Mouse (Mus musculus) limb, embryonic 15.5 days (tissue): ENCODE data around the gene Plcl2. TPM values are rescaled to one million over a fixed set of nuclear protein-coding genes. Genes with fewer than 3 reads are reported as not detected.

Experiments used
- ATAC-seq: fragments of 200-750 bp; cut with Nextera tagmentation; 2 replicates; pipeline ENCODE4 v1.8.0; 2017; ENCODE audit warnings: low read depth, moderate TSS enrichment; ENCODE audit not compliant: insufficient number of reproducible peaks, low FRiP score, low TSS enrichment
- H3K27ac ChIP-seq: fragments of 300-500 bp; sonication (generic); 2 replicates; pipeline ENCODE4 v1.5.1; 2015; ENCODE audit warnings: moderate library complexity, mild to moderate bottlenecking, inconsistent platforms
- H3K27me3 ChIP-seq: fragments of 300-500 bp; sonication (generic); 2 replicates; pipeline ENCODE4 v1.6.1; 2015; ENCODE audit warnings: inconsistent platforms
- H3K36me3 ChIP-seq: fragments of 300-500 bp; sonication (generic); 2 replicates; pipeline ENCODE4 v1.6.1; 2015; ENCODE audit warnings: inconsistent platforms
- H3K4me1 ChIP-seq: fragments of 300-500 bp; sonication (generic); 2 replicates; pipeline ENCODE4 v1.6.1; 2015; ENCODE audit warnings: inconsistent platforms
- H3K4me2 ChIP-seq: fragments of 300-500 bp; sonication (generic); 2 replicates; pipeline ENCODE4 v1.6.1; 2015; ENCODE audit warnings: mild to moderate bottlenecking, inconsistent platforms
- H3K4me3 ChIP-seq: fragments of 300-500 bp; sonication (generic); 2 replicates; pipeline ENCODE4 v1.5.1; 2015; ENCODE audit warnings: mild to moderate bottlenecking, inconsistent platforms
- H3K9ac ChIP-seq: fragments of 300-500 bp; sonication (generic); 2 replicates; pipeline ENCODE4 v1.6.1; 2015; ENCODE audit warnings: inconsistent platforms
- H3K9me3 ChIP-seq: fragments of 300-500 bp; sonication (generic); 2 replicates; pipeline ENCODE4 v1.6.1; 2016; ENCODE audit warnings: inconsistent platforms
- whole genome bisulfite sequencing: fragments of 180-500 bp; shearing (Covaris S2); methylation state at CpG from one replicate; pipeline ENCODE4 v1.1.7; 2015; 5-methylcytosine and 5-hydroxymethylcytosine counted together
- polyA plus RNA-seq: library from polyadenylated mRNA; unstranded; fragments of >200 nt; fragmentation: Nextera tagmentation; extraction: Ambion mirVana; gene quantifications from 2 replicates; pipeline ENCODE4 v1.2.1, GENCODE M21; 2015

The Plcl2 gene
- polyA plus RNA-seq, 1 experiment from 2014 or later, result 3.1 TPM

GRCm38 (mm10) chr17:50487058-50487618 is 22.1 kb upstream of the Plcl2 start:
- Histone ChIP-seq H3K27ac (no peak overlapping the region), H3K4me3 (no peak overlapping the region), H3K36me3 (no peaks in the 10 kb centered on the region), H3K27me3 (no peaks in the 10 kb centered on the region), H3K4me1 (no peaks in the 10 kb centered on the region), H3K4me2 (no peak overlapping the region), H3K9ac (no peak overlapping the region), H3K9me3 (no peaks in the 10 kb centered on the region)
- no peak for ATAC-seq
- WGBS, result 89% methylated on average over 1 of the region's 1 CpGs

- no peaks in the 10 kb centered on the region for H3K27me3 ChIP-seq
- H3K4me3 ChIP-seq, result no peak overlapping the region
- ATAC-seq, result no peak
- H3K4me2 ChIP-seq, result no peak overlapping the region
- H3K27ac ChIP-seq, result no peak overlapping the region
- no peaks in the 10 kb centered on the region for H3K4me1 ChIP-seq
- no peak overlapping the region for H3K9ac ChIP-seq
- 69% methylated on average over 3 of the region's 3 CpGs for WGBS
- H3K36me3 ChIP-seq, result no peaks in the 10 kb centered on the region
- no peaks in the 10 kb centered on the region for H3K9me3 ChIP-seq
These were observed 21.5 kb upstream of the Plcl2 start for GRCm38 (mm10) chr17:50487670-50488069.

GRCm38 (mm10) chr17:50488406-50488805 is 20.8 kb upstream of the Plcl2 start:
- Histone ChIP-seq H3K9ac (no peak overlapping the region), H3K36me3 (no peaks in the 10 kb centered on the region), H3K27ac (no peak overlapping the region), H3K9me3 (no peaks in the 10 kb centered on the region), H3K27me3 (no peaks in the 10 kb centered on the region), H3K4me2 (no peak overlapping the region), H3K4me3 (no peak overlapping the region), H3K4me1 (no peaks in the 10 kb centered on the region)
- no peak for ATAC-seq
- 82% methylated on average over 3 of the region's 3 CpGs for WGBS

- Histone ChIP-seq H3K27ac (no peak overlapping the region), H3K9ac (no peak overlapping the region), H3K4me2 (no peak overlapping the region), H3K4me3 (no peak overlapping the region), H3K36me3 (no peaks in the 10 kb centered on the region), H3K27me3 (no peaks in the 10 kb centered on the region), H3K9me3 (no peaks in the 10 kb centered on the region), H3K4me1 (no peaks in the 10 kb centered on the region)
- WGBS, result 91% methylated on average over 2 of the region's 2 CpGs
- ATAC-seq, result no peak
These were observed 20.3 kb upstream of the Plcl2 start for GRCm38 (mm10) chr17:50488895-50489294.

- 72% methylated on average over 11 of the region's 11 CpGs for WGBS
- H3K4me3 ChIP-seq, result no peak overlapping the region
- no peaks in the 10 kb centered on the region for H3K27me3 ChIP-seq
- no peaks in the 10 kb centered on the region; the same call in 1 of the 2 replicates for H3K4me1 ChIP-seq
- no peak overlapping the region for H3K9ac ChIP-seq
- H3K9me3 ChIP-seq, result no peaks in the 10 kb centered on the region
- no peak overlapping the region for H3K4me2 ChIP-seq
- H3K36me3 ChIP-seq, result no peaks in the 10 kb centered on the region
- ATAC-seq, result no peak
- no peak overlapping the region for H3K27ac ChIP-seq
These were observed 18.4 kb upstream of the Plcl2 start for GRCm38 (mm10) chr17:50490644-50491430.

GRCm38 (mm10) chr17:50491496-50491895 is 17.7 kb upstream of the Plcl2 start:
- Histone ChIP-seq H3K9me3 (no peaks in the 10 kb centered on the region), H3K4me1 (no peaks in the 10 kb centered on the region; the same call in 1 of the 2 replicates), H3K27ac (no peak overlapping the region), H3K4me2 (no peak overlapping the region), H3K4me3 (no peak overlapping the region), H3K9ac (no peak overlapping the region), H3K36me3 (no peaks in the 10 kb centered on the region), H3K27me3 (no peaks in the 10 kb centered on the region)
- ATAC-seq, result no peak
- 89% methylated on average over 3 of the region's 3 CpGs for WGBS

GRCm38 (mm10) chr17:50495216-50495889 is 13.8 kb upstream of the Plcl2 start:
- 41% methylated on average over 10 of the region's 10 CpGs for WGBS
- Histone ChIP-seq H3K27me3 (0 out of 2 replicates have a peak, but pooled peaks cover 4% of the 10 kb centered on the region), H3K4me2 (no peak overlapping the region), H3K9ac (no peak overlapping the region), H3K27ac (no peak overlapping the region), H3K36me3 (no peaks in the 10 kb centered on the region), H3K4me1 (no peaks in the 10 kb centered on the region; the same call in none of the 2 replicates), H3K9me3 (no peaks in the 10 kb centered on the region), H3K4me3 (no peak overlapping the region)
- ATAC-seq, result no peak

- Histone ChIP-seq H3K4me1 (no peaks in the 10 kb centered on the region; the same call in none of the 2 replicates), H3K27me3 (0 out of 2 replicates have a peak, but pooled peaks cover 4% of the 10 kb centered on the region), H3K36me3 (no peaks in the 10 kb centered on the region), H3K4me2 (no peak overlapping the region), H3K4me3 (no peak overlapping the region), H3K9me3 (no peaks in the 10 kb centered on the region), H3K9ac (no peak overlapping the region), H3K27ac (no peak overlapping the region)
- 38% methylated on average over 7 of the region's 7 CpGs for WGBS
- ATAC-seq, result no peak
These were observed 11.0 kb upstream of the Plcl2 start for GRCm38 (mm10) chr17:50498062-50498697.

- Histone ChIP-seq H3K9me3 (no peaks in the 10 kb centered on the region), H3K4me2 (no peak overlapping the region), H3K27ac (no peak overlapping the region), H3K9ac (no peak overlapping the region), H3K27me3 (peaks cover 4% of the 10 kb centered on the region; the same call in 1 of the 2 replicates), H3K36me3 (no peaks in the 10 kb centered on the region), H3K4me3 (no peak overlapping the region), H3K4me1 (no peaks in the 10 kb centered on the region; the same call in none of the 2 replicates)
- ATAC-seq, result no peak
- 59% methylated on average over 16 of the region's 16 CpGs for WGBS
These were observed 10.0 kb upstream of the Plcl2 start for GRCm38 (mm10) chr17:50499091-50499790.

GRCm38 (mm10) chr17:50500806-50501205 is 8.4 kb upstream of the Plcl2 start:
- Histone ChIP-seq H3K27me3 (peaks cover 4% of the 10 kb centered on the region; the same call in 1 of the 2 replicates), H3K9ac (no peak overlapping the region), H3K4me3 (no peak overlapping the region), H3K27ac (no peak overlapping the region), H3K9me3 (no peaks in the 10 kb centered on the region), H3K36me3 (no peaks in the 10 kb centered on the region), H3K4me2 (no peak overlapping the region), H3K4me1 (peaks cover under 1% of the 10 kb centered on the region; the same call in 1 of the 2 replicates)
- no peak for ATAC-seq
- WGBS, result 80% methylated on average over 6 of the region's 6 CpGs

- Histone ChIP-seq H3K4me3 (no peak overlapping the region), H3K4me1 (peaks cover 8% of the 10 kb centered on the region; the same call in 1 of the 2 replicates), H3K27me3 (no peaks in the 10 kb centered on the region; the same call in 1 of the 2 replicates), H3K36me3 (no peaks in the 10 kb centered on the region), H3K4me2 (no peak overlapping the region), H3K9ac (no peak overlapping the region), H3K27ac (no peak overlapping the region), H3K9me3 (no peaks in the 10 kb centered on the region)
- ATAC-seq, result no peak
- WGBS, result 83% methylated on average over 7 of the region's 7 CpGs
These were observed 6.1 kb upstream of the Plcl2 start for GRCm38 (mm10) chr17:50503075-50503474.
